Mouse (Mus musculus) forebrain, embryonic 15.5 days (tissue): ENCODE measurements around the gene Cs. TPM values are rescaled to one million over a fixed set of nuclear protein-coding genes. Genes with fewer than 3 reads are reported as not detected.

Experiments used
- ATAC-seq: fragments of 200-750 bp; cut with Nextera tagmentation; replicated peaks from 2 replicates; pipeline ENCODE4 v1.8.0; 2017; ENCODE audit warnings: mild to moderate bottlenecking, moderate TSS enrichment, moderate library complexity
- H3K27ac ChIP-seq: fragments of 300-500 bp; sonication (generic); replicated peaks from 2 replicates; pipeline ENCODE4 v1.5.1; 2015; ENCODE audit warnings: mild to moderate bottlenecking, inconsistent platforms
- H3K27me3 ChIP-seq: fragments of 300-500 bp; sonication (generic); 2 replicates; pipeline ENCODE4 v1.6.1; 2015; ENCODE audit warnings: inconsistent platforms
- H3K36me3 ChIP-seq: fragments of 300-500 bp; sonication (generic); 2 replicates; pipeline ENCODE4 v1.6.1; 2015; ENCODE audit warnings: mild to moderate bottlenecking, inconsistent platforms
- H3K4me1 ChIP-seq: fragments of 300-500 bp; sonication (generic); 2 replicates; pipeline ENCODE4 v1.6.1; 2015; ENCODE audit warnings: inconsistent platforms
- H3K4me2 ChIP-seq: fragments of 300-500 bp; sonication (generic); replicated peaks from 2 replicates; pipeline ENCODE4 v1.6.1; 2015; ENCODE audit warnings: mild to moderate bottlenecking, inconsistent platforms
- H3K4me3 ChIP-seq: fragments of 300-500 bp; sonication (generic); 2 replicates; pipeline ENCODE4 v1.5.1; 2015; ENCODE audit warnings: mild to moderate bottlenecking, inconsistent platforms
- H3K9ac ChIP-seq: fragments of 300-500 bp; sonication (generic); replicated peaks from 2 replicates; pipeline ENCODE4 v1.6.1; 2015; ENCODE audit warnings: mild to moderate bottlenecking, inconsistent platforms
- H3K9me3 ChIP-seq: fragments of 300-500 bp; sonication (generic); 2 replicates; pipeline ENCODE4 v1.6.1; 2016; ENCODE audit warnings: inconsistent platforms
- WGBS: fragments of 180-500 bp; shearing (Covaris S2); methylation state at CpG from one replicate; pipeline ENCODE4 v1.1.7; 2015; ENCODE audit warnings: mixed read lengths; 5-methylcytosine and 5-hydroxymethylcytosine counted together
- polyA plus RNA-seq: library from polyadenylated mRNA; unstranded; fragments of >200 nt; fragmentation: Nextera tagmentation; extraction: Ambion mirVana; gene quantifications from 2 replicates; pipeline ENCODE4 v1.2.1, GENCODE M21; 2015

Gene Cs
- polyA plus RNA-seq, 1 experiment from 2014 or later, result 233 TPM

DNA sequence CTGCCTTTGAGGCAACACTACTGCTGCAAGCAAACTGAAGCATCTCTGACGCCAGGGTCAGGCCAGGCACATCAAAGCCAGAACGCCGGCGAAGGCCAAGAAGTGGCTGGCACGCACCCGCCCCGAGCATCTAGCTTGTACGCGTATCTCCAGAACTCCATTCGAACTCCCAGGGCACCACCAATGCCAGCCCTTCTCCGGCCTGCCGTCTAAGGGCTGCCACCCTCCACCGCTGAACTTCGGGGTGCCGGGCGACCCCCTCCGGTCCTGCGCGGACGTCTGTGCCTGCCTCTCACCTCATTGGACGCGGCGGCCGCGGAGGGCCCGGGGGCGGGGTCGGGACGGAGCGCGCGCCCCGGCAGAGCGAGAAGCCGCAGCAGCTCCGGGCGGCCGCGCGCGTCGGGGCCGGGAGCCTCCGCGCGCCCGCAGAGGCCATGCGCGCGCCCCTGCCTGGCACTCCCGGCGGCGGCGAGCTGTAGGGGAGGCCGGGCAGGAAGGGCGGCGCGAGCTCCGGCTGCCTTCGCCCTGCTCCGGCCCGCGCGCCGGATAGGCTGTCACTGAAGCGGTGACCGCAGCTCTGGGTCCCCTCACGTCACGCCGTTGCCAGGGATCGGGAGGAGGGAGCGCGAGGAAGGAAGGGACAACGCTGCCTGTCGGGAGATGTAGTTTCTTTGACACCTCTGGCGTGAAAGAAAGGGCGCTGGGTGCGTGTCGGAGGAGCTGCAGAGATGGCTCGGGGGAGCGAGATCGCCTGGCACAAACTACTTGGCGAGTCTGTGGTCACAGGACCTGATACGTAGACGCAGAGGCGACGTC lies 31.1 kb downstream of the Cs start, which contains the start of gene Coq10a:
TSS of gene Coq10a (minus strand) at position 596 of the 816 bp plus-strand sequence.
- peak; percentile 95 for ATAC-seq

DNA sequence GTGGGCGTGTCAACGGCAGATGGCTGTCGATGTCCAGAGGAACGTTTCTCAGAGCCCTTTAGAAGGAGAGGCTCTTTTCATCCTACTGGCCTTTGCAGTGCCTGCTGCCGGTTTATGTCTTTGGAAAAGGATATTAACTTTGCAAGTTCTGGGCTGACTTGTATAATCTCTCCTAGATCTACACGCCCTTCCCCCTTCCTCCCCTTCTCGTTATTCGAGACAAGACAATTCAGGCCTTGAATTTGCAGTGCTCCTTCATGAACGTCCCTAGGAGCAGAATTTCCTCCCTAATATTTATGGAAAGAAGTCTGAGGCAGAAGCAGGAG lies 31.6 kb downstream of the Cs start:
- Histone ChIP-seq H3K9me3 (no peaks in the 10 kb centered on the region), H3K27ac (peak overlapping the region; percentile 98), H3K4me3 (peak overlapping the region; percentile 71), H3K4me2 (peak overlapping the region; percentile 82), H3K4me1 (peaks cover 20% of the 10 kb centered on the region), H3K9ac (peak overlapping the region; percentile 74), H3K36me3 (peaks cover 10% of the 10 kb centered on the region), H3K27me3 (no peaks in the 10 kb centered on the region)
- no peak for ATAC-seq
- 3% methylated on average over 9 of the region's 9 CpGs for WGBS

More for the DNA sequence above, 31.1 kb downstream of the Cs start, which contains the start of gene Coq10a:
- under 1% methylated on average over 83 of the region's 87 CpGs for WGBS
- H3K27ac ChIP-seq, result peak within 1 kb of the TSS; percentile 98
- H3K36me3 ChIP-seq, result peaks cover 12% of the 10 kb centered on the region
- H3K4me2 ChIP-seq, result peak within 1 kb of the TSS; percentile 82
- no peaks in the 10 kb centered on the region for H3K9me3 ChIP-seq
- peaks cover 20% of the 10 kb centered on the region for H3K4me1 ChIP-seq
- peak within 1 kb of the TSS; percentile 71 for H3K4me3 ChIP-seq
- no peaks in the 10 kb centered on the region for H3K27me3 ChIP-seq
- H3K9ac ChIP-seq, result peak within 1 kb of the TSS; percentile 74

DNA sequence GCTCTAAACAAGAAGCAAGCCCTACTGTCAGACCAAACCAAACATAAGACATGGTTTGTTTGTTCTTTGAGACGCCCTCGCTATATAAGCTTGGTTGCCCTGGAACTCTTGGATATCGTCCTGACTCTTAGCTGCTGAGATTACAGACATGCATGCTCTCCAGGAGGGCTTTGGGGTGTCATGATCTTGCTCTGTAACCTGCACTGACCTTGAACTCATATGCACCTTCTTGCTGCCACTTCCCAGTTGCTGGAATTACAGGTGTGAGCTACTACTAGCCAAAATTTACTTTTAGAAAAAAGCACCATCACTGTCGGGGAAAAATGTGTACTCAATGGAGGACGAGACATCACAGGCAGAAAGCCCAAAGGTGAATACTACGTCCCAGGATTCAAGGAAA lies 32.1 kb downstream of the Cs start:
- Histone ChIP-seq H3K36me3 (peaks cover 6% of the 10 kb centered on the region), H3K4me3 (peak overlapping the region; percentile 71), H3K9me3 (no peaks in the 10 kb centered on the region), H3K4me2 (peak overlapping the region; percentile 82), H3K4me1 (peaks cover 20% of the 10 kb centered on the region), H3K9ac (peak overlapping the region; percentile 74; the same call in 1 of the 2 replicates), H3K27ac (peak overlapping the region; percentile 98), H3K27me3 (no peaks in the 10 kb centered on the region)
- 76% methylated on average over 6 of the region's 6 CpGs for WGBS
- ATAC-seq, result no peak

DNA sequence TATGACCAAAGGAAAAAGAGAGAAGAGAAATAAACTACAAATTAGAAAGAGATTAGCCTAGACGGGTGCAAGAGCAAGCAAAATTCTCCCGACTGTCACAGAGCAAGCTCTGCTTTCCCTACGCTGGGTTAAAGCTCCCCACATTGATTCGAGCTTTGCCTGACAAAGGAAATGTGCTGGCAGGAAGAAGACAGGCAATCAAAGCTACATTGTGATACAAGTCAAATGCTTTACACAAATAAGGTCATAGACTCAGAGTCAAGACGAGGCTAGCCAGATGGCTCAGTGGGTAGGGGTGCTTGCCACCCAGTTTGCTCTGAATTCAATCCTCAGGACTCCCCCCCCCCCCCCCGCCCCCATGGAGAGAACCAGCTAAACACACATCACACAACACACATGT lies 32.5 kb downstream of the Cs start:
- Histone ChIP-seq H3K9ac (no peak overlapping the region), H3K27me3 (no peaks in the 10 kb centered on the region), H3K36me3 (peaks cover 3% of the 10 kb centered on the region; the same call in 1 of the 2 replicates), H3K9me3 (no peaks in the 10 kb centered on the region), H3K4me1 (peaks cover 20% of the 10 kb centered on the region), H3K4me3 (no peak overlapping the region), H3K27ac (peak overlapping the region; percentile 98; the same call in 1 of the 2 replicates), H3K4me2 (no peak overlapping the region)
- WGBS, result 56% methylated on average over 5 of the region's 6 CpGs
- no peak for ATAC-seq

DNA sequence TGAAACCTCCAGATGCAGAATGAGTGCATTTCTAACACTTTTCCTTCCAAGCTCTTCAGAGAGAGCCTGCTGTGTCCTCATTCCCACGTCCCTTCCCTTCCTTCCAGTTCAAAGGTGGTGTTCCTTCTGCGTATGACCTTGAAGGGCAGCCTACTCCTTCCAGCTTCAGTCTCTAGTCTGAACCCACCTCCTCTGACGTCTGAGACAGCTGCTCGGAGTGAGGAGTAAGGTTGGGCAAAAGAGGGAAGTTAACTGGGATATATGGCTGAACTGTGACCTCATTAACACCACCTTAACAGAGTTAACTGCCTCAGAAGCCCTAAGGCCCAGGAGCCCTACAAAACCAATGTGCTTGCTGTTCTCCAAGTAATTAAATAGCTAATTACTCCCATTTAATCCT lies 33.1 kb downstream of the Cs start:
- H3K4me3 ChIP-seq, result no peak overlapping the region
- no peak overlapping the region for H3K9ac ChIP-seq
- no peak for ATAC-seq
- H3K9me3 ChIP-seq, result no peaks in the 10 kb centered on the region
- H3K4me2 ChIP-seq, result no peak overlapping the region
- no peaks in the 10 kb centered on the region for H3K36me3 ChIP-seq
- no peaks in the 10 kb centered on the region for H3K27me3 ChIP-seq
- no peak overlapping the region for H3K27ac ChIP-seq
- H3K4me1 ChIP-seq, result peaks cover 20% of the 10 kb centered on the region
- WGBS, result 54% methylated on average over 4 of the region's 4 CpGs

DNA sequence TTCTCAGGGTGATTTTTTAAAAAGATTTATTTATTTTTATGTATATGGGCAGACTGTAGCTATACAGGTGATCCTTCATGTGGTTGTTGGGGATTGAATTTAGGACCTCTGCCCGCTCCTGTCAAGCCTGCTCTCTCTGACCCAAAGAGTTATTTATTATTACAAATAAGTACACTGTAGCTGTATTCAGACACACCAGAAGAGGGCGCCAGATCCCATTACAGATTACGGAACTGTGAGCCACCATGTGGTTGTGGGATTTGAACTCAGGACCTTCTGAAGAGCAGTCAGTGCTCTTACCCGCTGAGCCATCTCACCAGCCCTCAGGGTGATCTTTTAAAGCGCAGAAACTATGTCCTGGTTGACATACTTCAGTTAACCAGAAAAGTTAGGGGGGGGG lies 34.6 kb downstream of the Cs start:
- 83% methylated on average over 5 of the region's 5 CpGs for WGBS
- H3K4me3 ChIP-seq, result no peak overlapping the region
- no peak for ATAC-seq
- peaks cover 27% of the 10 kb centered on the region for H3K4me1 ChIP-seq
- no peak overlapping the region for H3K4me2 ChIP-seq
- no peaks in the 10 kb centered on the region for H3K36me3 ChIP-seq
- H3K9me3 ChIP-seq, result no peaks in the 10 kb centered on the region
- H3K27me3 ChIP-seq, result no peaks in the 10 kb centered on the region
- no peak overlapping the region for H3K9ac ChIP-seq
- no peak overlapping the region for H3K27ac ChIP-seq

DNA sequence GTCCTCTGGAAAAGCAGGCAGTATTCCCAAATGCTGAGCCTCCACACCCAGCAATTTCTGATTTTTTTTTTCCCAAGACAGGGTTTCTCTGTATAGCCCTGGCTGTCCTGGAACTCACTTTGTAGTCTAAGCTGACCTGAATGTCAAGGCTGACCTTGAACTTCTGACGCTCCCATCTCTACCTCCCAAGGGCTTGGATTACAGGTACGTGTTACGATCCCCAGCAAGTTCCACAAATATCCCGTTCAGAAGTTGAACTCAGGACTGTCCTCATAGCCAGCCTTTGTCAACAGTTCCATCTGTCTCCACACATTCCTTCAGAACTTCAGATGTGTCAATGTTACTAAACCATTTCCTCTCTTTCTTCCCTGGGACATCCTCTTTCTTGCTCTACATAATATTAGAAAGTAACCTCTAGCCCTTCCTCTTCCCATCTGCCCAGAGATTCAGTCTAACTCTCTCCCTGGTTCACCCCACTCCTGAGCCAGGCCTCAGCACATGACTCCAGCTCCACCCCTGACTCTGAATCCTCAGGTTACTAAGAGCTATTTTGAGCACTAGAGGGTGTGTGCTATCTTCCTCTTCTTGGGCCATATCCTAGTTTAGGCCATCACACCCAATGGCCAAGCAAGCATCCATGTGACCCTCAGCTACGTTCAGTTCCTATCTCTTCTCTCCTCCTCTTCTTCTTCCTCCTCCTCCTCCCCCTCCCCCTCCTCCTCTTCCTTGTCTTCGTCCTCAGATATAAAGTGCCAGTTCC lies 35.6 kb downstream of the Cs start:
- 83% methylated on average over 6 of the region's 6 CpGs for WGBS
- H3K9me3 ChIP-seq, result no peaks in the 10 kb centered on the region
- peaks cover 21% of the 10 kb centered on the region for H3K4me1 ChIP-seq
- H3K4me2 ChIP-seq, result no peak overlapping the region
- no peak overlapping the region for H3K9ac ChIP-seq
- H3K4me3 ChIP-seq, result no peak overlapping the region
- H3K27me3 ChIP-seq, result no peaks in the 10 kb centered on the region
- H3K27ac ChIP-seq, result no peak overlapping the region
- no peaks in the 10 kb centered on the region for H3K36me3 ChIP-seq
- no peak for ATAC-seq

DNA sequence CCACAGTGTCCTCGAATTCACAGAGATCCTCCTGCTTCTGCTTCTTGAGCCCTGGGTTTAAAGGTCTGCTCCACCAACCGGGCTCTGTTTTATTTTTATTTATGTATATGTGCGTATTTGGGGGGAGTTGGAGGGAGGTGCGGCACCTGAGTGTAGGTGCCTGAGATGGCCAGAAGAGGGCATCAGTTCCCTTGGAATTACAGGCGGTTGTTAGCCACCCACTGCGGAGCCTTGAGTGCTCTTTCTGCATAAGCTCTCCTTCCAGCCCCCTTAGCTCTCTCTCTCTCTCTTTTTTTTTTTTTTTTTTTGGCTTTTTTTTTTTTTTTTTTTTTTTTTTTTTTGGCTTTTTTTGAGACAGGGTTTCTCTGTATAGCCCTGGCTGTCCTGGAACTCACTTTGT lies 36.9 kb downstream of the Cs start:
- peaks cover 10% of the 10 kb centered on the region for H3K36me3 ChIP-seq
- whole genome bisulfite sequencing, result 82% methylated on average over 6 of the region's 6 CpGs
- no peaks in the 10 kb centered on the region for H3K27me3 ChIP-seq
- H3K4me2 ChIP-seq, result no peak overlapping the region
- no peak overlapping the region for H3K4me3 ChIP-seq
- peaks cover 28% of the 10 kb centered on the region for H3K4me1 ChIP-seq
- ATAC-seq, result no peak
- H3K9ac ChIP-seq, result no peak overlapping the region
- no peaks in the 10 kb centered on the region for H3K9me3 ChIP-seq
- H3K27ac ChIP-seq, result no peak overlapping the region

DNA sequence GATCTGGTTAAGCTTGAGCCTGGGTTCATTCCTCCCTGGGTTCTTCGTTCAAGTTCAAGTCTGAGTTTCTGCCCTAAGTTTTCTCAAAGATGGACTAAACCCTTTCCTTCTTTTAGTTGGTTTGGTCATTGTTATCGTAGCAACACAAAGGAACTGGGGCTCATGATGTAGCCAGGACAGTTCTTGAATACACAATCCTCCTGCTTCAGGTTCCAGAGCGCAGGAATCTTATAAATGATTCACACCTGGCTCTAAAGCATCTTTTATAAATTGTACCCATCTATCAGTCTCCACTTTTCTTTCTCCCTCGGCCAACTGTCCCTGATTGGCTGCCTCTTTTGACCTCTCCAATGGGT lies 38.5 kb downstream of the Cs start:
- Histone ChIP-seq H3K4me1 (peaks cover 25% of the 10 kb centered on the region), H3K9ac (peak overlapping the region; percentile 94), H3K4me3 (peak overlapping the region; percentile 78), H3K27me3 (no peaks in the 10 kb centered on the region), H3K4me2 (peak overlapping the region; percentile 65), H3K36me3 (peaks cover 25% of the 10 kb centered on the region), H3K27ac (peak overlapping the region; percentile 94), H3K9me3 (no peaks in the 10 kb centered on the region)
- ATAC-seq, result no peak
- 43% methylated on average over 4 of the region's 4 CpGs for WGBS

DNA sequence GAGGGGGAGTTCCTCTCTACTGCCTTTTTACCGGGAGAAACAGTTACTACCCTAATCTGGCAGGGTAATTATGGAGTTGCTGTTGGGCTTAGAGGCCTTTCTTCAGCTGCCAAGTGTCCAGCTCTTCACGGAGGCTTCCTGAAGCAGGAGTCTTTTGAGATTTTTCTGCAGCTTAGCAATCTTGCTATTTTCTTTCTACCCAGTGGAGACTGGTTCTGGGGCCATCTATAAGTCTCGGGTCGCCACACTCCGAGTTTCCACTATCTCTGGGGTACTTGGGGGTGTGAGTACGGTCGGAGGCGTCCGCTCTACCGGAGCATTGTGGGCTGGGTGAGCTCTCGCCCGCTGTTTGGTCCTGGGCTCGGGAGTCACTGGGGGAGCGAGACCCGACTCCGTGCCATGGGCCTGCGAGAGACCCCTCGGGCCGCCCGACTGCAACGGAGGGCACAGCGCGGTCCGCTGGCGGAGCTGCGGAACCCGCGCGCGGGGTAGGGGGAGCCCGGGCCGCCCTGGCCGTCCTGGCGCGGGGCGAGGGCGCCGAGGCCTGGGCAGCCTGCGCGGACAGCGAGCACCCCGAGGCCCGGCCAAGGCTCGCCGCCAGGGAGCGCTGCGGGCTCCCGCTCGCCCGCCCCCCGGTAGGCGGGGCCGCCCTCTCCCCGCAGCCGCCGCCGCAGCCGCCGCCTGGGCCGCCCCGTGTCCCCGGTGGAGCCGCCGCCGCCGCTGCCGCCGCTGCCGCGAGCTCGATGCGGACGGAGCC lies 39.1 kb downstream of the Cs start, which contains the start of gene Ankrd52:
TSS of gene Ankrd52 (plus strand) at position 661 of the 757 bp plus-strand sequence.
- peak within 1 kb of the TSS; percentile 78 for H3K4me3 ChIP-seq
- no peaks in the 10 kb centered on the region for H3K9me3 ChIP-seq
- peak within 1 kb of the TSS; percentile 65 for H3K4me2 ChIP-seq
- peak; percentile 91 for ATAC-seq
- peak within 1 kb of the TSS; percentile 94 for H3K27ac ChIP-seq
- under 1% methylated on average over 64 of the region's 73 CpGs for WGBS
- peaks cover 25% of the 10 kb centered on the region for H3K4me1 ChIP-seq
- H3K9ac ChIP-seq, result peak within 1 kb of the TSS; percentile 94
- H3K27me3 ChIP-seq, result no peaks in the 10 kb centered on the region
- H3K36me3 ChIP-seq, result peaks cover 29% of the 10 kb centered on the region

DNA sequence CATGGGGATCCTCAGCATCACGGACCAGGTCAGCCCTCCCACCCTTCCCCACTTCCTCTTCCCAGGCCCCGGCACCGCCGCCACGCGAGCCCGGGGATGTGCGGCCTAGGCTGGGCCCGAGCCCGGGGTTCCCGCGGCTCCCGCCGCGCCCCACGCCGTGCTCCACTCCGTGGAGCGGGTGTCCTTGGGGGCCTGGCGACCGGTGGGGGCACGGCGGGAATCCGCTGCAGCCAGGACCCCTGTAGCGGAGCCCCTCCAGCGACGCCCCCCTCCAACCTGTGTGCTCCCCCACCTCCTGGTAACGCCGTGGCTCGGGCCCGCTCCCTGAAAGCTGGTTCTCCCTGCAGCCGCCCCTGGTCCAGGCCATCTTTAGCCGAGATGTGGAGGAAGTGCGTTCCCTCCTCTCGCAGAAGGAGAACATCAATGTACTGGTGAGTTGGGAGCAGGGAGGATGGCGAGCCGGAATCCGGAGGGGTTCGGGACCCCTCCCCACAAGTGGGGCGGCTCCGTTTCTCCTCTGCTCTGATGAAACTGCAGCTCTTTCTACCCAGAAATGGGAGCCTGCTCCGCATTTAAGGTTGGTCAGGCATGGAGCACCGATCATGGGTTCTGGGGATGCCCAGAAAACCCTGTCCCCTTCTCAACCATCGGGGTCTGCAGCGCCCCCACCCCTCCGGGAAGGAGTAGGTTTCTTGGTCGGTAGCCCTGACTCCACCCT lies 39.8 kb downstream of the Cs start:
- Histone ChIP-seq H3K4me2 (peak overlapping the region; percentile 65), H3K4me3 (peak overlapping the region; percentile 78), H3K27ac (peak overlapping the region; percentile 94), H3K9me3 (no peaks in the 10 kb centered on the region), H3K9ac (peak overlapping the region; percentile 94), H3K36me3 (peaks cover 36% of the 10 kb centered on the region), H3K27me3 (no peaks in the 10 kb centered on the region), H3K4me1 (peaks cover 25% of the 10 kb centered on the region)
- WGBS, result 0% methylated on average over 38 of the region's 47 CpGs
- ATAC-seq, result peak; percentile 75
